Mouse (Mus musculus) C2C12 (cell line): ENCODE results near the gene Fsd1l. TPM values are rescaled to one million over a fixed set of nuclear protein-coding genes. Genes with fewer than 3 reads are reported as not detected.
A peak's percentile ranks its signal among the peaks of the same experiment; 100 is the strongest.

Experiments used
- H3K27me3 ChIP-seq: one replicate; pipeline ENCODE4 v1.6.1; 2011; ENCODE audit not compliant: control insufficient read depth, insufficient read depth, insufficient read length
- H3K36me3 ChIP-seq: one replicate; pipeline ENCODE4 v1.6.1; 2011; ENCODE audit not compliant: control insufficient read depth, insufficient read depth
- H3K4me3 ChIP-seq: one replicate; pipeline ENCODE4 v1.5.1; 2011; ENCODE audit warnings: mild to moderate bottlenecking, control low read depth; ENCODE audit not compliant: poor library complexity, insufficient read depth, severe bottlenecking
- H3K79me2 ChIP-seq: one replicate; pipeline ENCODE4 v1.6.1; 2011; ENCODE audit not compliant: control insufficient read depth, insufficient read depth
- H3K79me3 ChIP-seq: one replicate; pipeline ENCODE4 v1.6.1; 2011; ENCODE audit warnings: low read depth, control low read depth
- H3ac ChIP-seq: one replicate; pipeline ENCODE3; 2011; ENCODE audit warnings: low read depth; ENCODE audit not compliant: control insufficient read depth, insufficient read length
- CEBPB ChIP-seq: IDR thresholded peaks from one replicate; pipeline ENCODE4 v1.6.1; 2011; ENCODE audit warnings: low read depth, mild to moderate bottlenecking, control low read depth, moderate library complexity
- CTCF ChIP-seq: IDR thresholded peaks from one replicate; pipeline ENCODE4 v1.5.1; 2011; ENCODE audit not compliant: control insufficient read depth, insufficient read depth, insufficient read length
- FOSL1 ChIP-seq: IDR thresholded peaks from one replicate; pipeline ENCODE4 v1.8.0; 2011; ENCODE audit warnings: mild to moderate bottlenecking, low read length; ENCODE audit not compliant: poor library complexity, insufficient read depth, severe bottlenecking
- MAX ChIP-seq: IDR thresholded peaks from one replicate; pipeline ENCODE4 v1.6.1; 2011; ENCODE audit warnings: mild to moderate bottlenecking, control low read depth
- MYOD1 ChIP-seq: IDR thresholded peaks from one replicate; pipeline ENCODE4 v1.6.1; 2011; ENCODE audit warnings: low read depth; ENCODE audit not compliant: control insufficient read depth, insufficient read length
- MYOG ChIP-seq: IDR thresholded peaks from one replicate; pipeline ENCODE4 v1.6.1; 2011; ENCODE audit not compliant: control insufficient read depth, insufficient read length; ENCODE audit errors: extremely low read depth
- USF1 ChIP-seq: IDR thresholded peaks from one replicate; pipeline ENCODE4 v1.6.1; 2011; ENCODE audit warnings: low read depth, mild to moderate bottlenecking, control low read depth, moderate library complexity
- polyA plus RNA-seq: library from polyadenylated mRNA; unstranded; fragments of >200 nt; fragmentation: generic; extraction: Trizol; gene quantifications from one replicate; pipeline ENCODE4 v1.2.1, GENCODE M21; 2012; ENCODE audit warnings: missing spikeins

The Fsd1l gene
- polyA plus RNA-seq, 1 experiment, result 0.29 TPM

DNA sequence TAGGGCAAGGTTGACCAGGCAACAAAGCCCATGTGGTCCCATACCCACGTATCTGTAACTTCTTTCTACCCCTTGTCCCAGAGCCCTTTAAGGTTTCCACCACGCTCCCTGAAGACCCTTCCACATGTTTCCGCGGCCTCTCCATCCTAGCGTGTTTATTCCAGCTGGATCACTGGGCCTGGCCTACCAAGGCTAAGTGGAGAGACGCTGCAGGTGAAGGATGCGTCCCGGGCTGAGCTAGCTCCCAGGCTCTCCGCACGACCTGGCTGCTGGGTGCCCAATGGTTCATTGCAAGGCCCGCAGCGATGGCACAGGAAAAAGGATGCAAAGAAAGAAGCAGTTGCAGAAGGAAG is 332 bp upstream of the Fsd1l start:
- no peak for TF ChIP-seq MAX
- TF ChIP-seq CEBPB, result no peak
- no peak for TF ChIP-seq FOSL1
- TF ChIP-seq USF1, result no peak
- no peak for TF ChIP-seq MYOD1
- no peak for TF ChIP-seq CTCF
- no peak for TF ChIP-seq MYOG
- H3ac ChIP-seq, result peak overlapping the region; percentile 4
- peak overlapping the region; percentile 45 for H3K4me3 ChIP-seq
- peaks cover 6% of the 10 kb centered on the region for H3K79me3 ChIP-seq
- H3K27me3 ChIP-seq, result no peaks in the 10 kb centered on the region
- H3K36me3 ChIP-seq, result no peaks in the 10 kb centered on the region
- peaks cover 32% of the 10 kb centered on the region for H3K79me2 ChIP-seq

DNA sequence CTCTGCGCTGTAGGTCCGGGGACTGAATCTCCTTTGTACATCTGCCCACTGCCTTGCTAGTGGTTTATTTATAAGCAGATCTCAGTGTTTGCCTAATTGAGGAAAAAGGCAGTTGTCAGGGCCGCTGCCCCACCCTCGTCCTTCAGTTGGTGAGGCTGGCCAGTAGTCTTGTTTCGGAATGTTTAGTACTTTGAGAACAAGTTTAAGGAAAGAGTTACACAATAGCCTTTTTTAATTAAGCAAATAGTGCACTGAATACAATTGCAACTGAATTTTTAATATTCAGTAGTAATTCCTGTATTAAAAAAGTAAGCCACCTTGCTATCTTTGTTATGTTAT is 709 bp downstream of the Fsd1l start:
- no peak for TF ChIP-seq FOSL1
- no peak for TF ChIP-seq CEBPB
- TF ChIP-seq MAX, result no peak
- TF ChIP-seq CTCF, result no peak
- TF ChIP-seq USF1, result no peak
- no peak for TF ChIP-seq MYOG
- no peak for TF ChIP-seq MYOD1
- peaks cover 12% of the 10 kb centered on the region for H3K79me3 ChIP-seq
- H3K36me3 ChIP-seq, result no peaks in the 10 kb centered on the region
- no peaks in the 10 kb centered on the region for H3K27me3 ChIP-seq
- peak overlapping the region; percentile 45 for H3K4me3 ChIP-seq
- peaks cover 41% of the 10 kb centered on the region for H3K79me2 ChIP-seq
- H3ac ChIP-seq, result peak overlapping the region; percentile 78

- no peak overlapping the region for H3ac ChIP-seq
- H3K27me3 ChIP-seq, result no peaks in the 10 kb centered on the region
- no peaks in the 10 kb centered on the region for H3K36me3 ChIP-seq
- peaks cover 52% of the 10 kb centered on the region for H3K79me2 ChIP-seq
- H3K79me3 ChIP-seq, result peaks cover 14% of the 10 kb centered on the region
- no peak overlapping the region for H3K4me3 ChIP-seq
- TF ChIP-seq MAX, result no peak
- TF ChIP-seq MYOG, result no peak
- no peak for TF ChIP-seq USF1
- no peak for TF ChIP-seq CTCF
- TF ChIP-seq MYOD1, result no peak
- no peak for TF ChIP-seq FOSL1
- TF ChIP-seq CEBPB, result no peak
Measured at GRCm38 (mm10) chr4:53635336-53635735, 4.1 kb downstream of the Fsd1l start.

GRCm38 (mm10) chr4:53637269-53637909 is 6.1 kb downstream of the Fsd1l start:
- Histone ChIP-seq H3K79me3 (peaks cover 14% of the 10 kb centered on the region), H3K4me3 (no peak overlapping the region), H3K27me3 (no peaks in the 10 kb centered on the region), H3ac (no peak overlapping the region), H3K36me3 (no peaks in the 10 kb centered on the region), H3K79me2 (peaks cover 51% of the 10 kb centered on the region)
- TF ChIP-seq MYOG, result no peak
- no peak for TF ChIP-seq CEBPB
- TF ChIP-seq MAX, result no peak
- TF ChIP-seq MYOD1, result no peak

DNA sequence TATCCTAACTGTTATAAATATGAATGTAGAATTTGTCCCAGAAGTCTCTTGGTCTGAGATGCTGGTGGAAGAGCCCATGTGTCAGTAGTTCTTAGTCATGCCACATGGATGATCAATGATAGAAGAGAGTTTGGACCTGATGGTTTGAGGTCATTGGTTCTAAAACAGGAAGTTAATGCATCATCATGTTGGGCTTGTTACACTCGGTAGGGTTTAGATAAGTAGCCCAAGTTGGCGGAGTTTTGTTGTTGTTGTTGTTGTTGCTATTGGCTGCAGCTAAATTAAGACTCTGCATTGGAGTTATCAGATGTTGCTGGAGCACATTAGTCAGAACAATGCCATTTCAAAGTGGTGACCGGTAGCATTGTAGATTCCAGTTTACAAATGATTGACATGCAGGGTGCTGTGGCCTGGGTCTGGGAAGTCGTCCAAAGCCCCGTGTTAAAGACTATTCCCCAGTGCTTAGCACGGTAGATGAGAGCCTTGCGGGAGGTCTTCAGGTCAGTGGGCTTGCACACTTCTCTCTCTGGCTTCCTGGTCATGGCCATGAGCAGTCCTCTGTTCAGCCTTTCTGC is 7.4 kb downstream of the Fsd1l start:
- H3ac ChIP-seq, result no peak overlapping the region
- H3K79me3 ChIP-seq, result peaks cover 16% of the 10 kb centered on the region
- H3K27me3 ChIP-seq, result no peaks in the 10 kb centered on the region
- no peaks in the 10 kb centered on the region for H3K36me3 ChIP-seq
- peaks cover 40% of the 10 kb centered on the region for H3K79me2 ChIP-seq
- H3K4me3 ChIP-seq, result no peak overlapping the region
- no peak for TF ChIP-seq USF1
- TF ChIP-seq MAX, result no peak
- no peak for TF ChIP-seq FOSL1
- no peak for TF ChIP-seq MYOD1
- no peak for TF ChIP-seq CEBPB

DNA sequence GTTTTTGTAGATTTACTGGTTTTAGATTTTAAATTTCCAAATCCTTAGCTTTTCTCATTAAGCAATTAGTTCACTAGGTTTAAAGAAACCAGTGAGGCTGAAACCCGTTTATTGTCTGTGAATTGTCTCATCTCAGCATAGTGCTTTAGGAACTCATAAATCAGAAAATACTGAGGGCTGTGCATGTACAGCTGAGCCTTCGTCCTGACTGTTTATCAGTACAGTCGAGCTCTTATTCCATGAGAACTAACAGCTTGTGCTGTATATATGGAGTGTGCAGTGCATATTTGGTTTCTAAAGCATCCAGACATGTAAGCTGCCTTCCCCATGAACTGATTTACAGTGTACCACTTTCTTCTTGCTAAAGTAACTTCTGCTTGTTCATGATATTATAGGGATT is 26.8 kb downstream of the Fsd1l start:
- Histone ChIP-seq H3K27me3 (no peaks in the 10 kb centered on the region), H3K4me3 (no peak overlapping the region), H3K79me2 (no peaks in the 10 kb centered on the region), H3K36me3 (peaks cover 9% of the 10 kb centered on the region), H3K79me3 (no peaks in the 10 kb centered on the region), H3ac (no peak overlapping the region)
- TF ChIP-seq FOSL1 (no peak), CEBPB (no peak), CTCF (no peak)
